Mouse (Mus musculus) embryo, embryonic 9.5 days (tissue): ENCODE data around the gene Trap1.
"Not testable (repeated sequence)": the region's sequence is repeated elsewhere in the genome, so short reads cannot be mapped to it uniquely, and the experiment has no call there.

Source experiments
- DNase-seq: peaks from one replicate; pipeline ENCODE4 v3.0.0-alpha.2; 2017; ENCODE audit errors: extremely low spot score

Trap1 gene

GRCm38 (mm10) chr16:4036807-4037206 is 40.8 kb downstream of the Trap1 start, which contains the start of gene Dnase1:
TSS of gene Dnase1 (plus strand) at chr16:4036942.
- DNase-seq: no peak

- DNase-seq: no peak
Observed at GRCm38 (mm10) chr16:4035575-4035974, 42.1 kb downstream of the Trap1 start.

- no peak for DNase-seq
Observed at GRCm38 (mm10) chr16:4034476-4034875, 43.2 kb downstream of the Trap1 start.

- DNase-seq: no peak
Observed at GRCm38 (mm10) chr16:4033971-4034370, 43.7 kb downstream of the Trap1 start.

- no peak for DNase-seq
Observed at GRCm38 (mm10) chr16:4032341-4032748, 45.3 kb downstream of the Trap1 start.

GRCm38 (mm10) chr16:4031441-4032274 is 46.0 kb downstream of the Trap1 start:
- DNase-seq: peak; percentile 12

GRCm38 (mm10) chr16:4030501-4030900 is 47.1 kb downstream of the Trap1 start:
- DNase-seq: no peak

- no peak for DNase-seq
Observed at GRCm38 (mm10) chr16:4029371-4029841, 48.2 kb downstream of the Trap1 start.

GRCm38 (mm10) chr16:4027211-4027610 is 50.4 kb downstream of the Trap1 start:
- DNase-seq: no peak

- no peak for DNase-seq
Observed at GRCm38 (mm10) chr16:4026672-4027071, 51.0 kb downstream of the Trap1 start.

- no peak for DNase-seq
Observed at GRCm38 (mm10) chr16:4022719-4023118, 54.9 kb downstream of the Trap1 start.

GRCm38 (mm10) chr16:4021241-4021640 is 56.4 kb downstream of the Trap1 start:
- DNase-seq: no peak

GRCm38 (mm10) chr16:4017466-4017865 is 60.2 kb downstream of the Trap1 start:
- not testable (repeated sequence) for DNase-seq

- not testable (repeated sequence) for DNase-seq
Observed at GRCm38 (mm10) chr16:4016786-4017185, 60.8 kb downstream of the Trap1 start.

- no peak for DNase-seq
Observed at GRCm38 (mm10) chr16:4014040-4014668, 63.5 kb downstream of the Trap1 start.

- no peak for DNase-seq
Observed at GRCm38 (mm10) chr16:4012882-4013570, 64.6 kb downstream of the Trap1 start.

- DNase-seq: peak; percentile 94
Observed at GRCm38 (mm10) chr16:4003489-4004398, 73.9 kb downstream of the Trap1 start, which contains the start of gene Slx4. TSS of gene Slx4 (minus strand) at chr16:4003770.
